Mouse (Mus musculus) midbrain, embryonic 12.5 days (tissue): ENCODE measurements around the gene Scfd2. TPM values are rescaled to one million over a fixed set of nuclear protein-coding genes. Genes with fewer than 3 reads are reported as not detected.

Experiments used
- ATAC-seq: fragments of 200-750 bp; cut with Nextera tagmentation; 2 replicates; pipeline ENCODE4 v1.8.0; 2017; ENCODE audit warnings: low read depth, moderate TSS enrichment, moderate library complexity; ENCODE audit not compliant: low FRiP score
- H3K27ac ChIP-seq: fragments of 300-500 bp; sonication (generic); replicated peaks from 2 replicates; pipeline ENCODE4 v1.5.1; 2016; ENCODE audit warnings: mild to moderate bottlenecking
- H3K27me3 ChIP-seq: fragments of 300-500 bp; sonication (generic); 2 replicates; pipeline ENCODE4 v1.6.1; 2016; ENCODE audit warnings: mild to moderate bottlenecking
- H3K36me3 ChIP-seq: fragments of 300-500 bp; sonication (generic); 2 replicates; pipeline ENCODE4 v1.6.1; 2016
- H3K4me1 ChIP-seq: fragments of 300-500 bp; sonication (generic); 2 replicates; pipeline ENCODE4 v1.6.1; 2016
- H3K4me2 ChIP-seq: fragments of 300-500 bp; sonication (generic); replicated peaks from 2 replicates; pipeline ENCODE4 v1.6.1; 2016; ENCODE audit warnings: mild to moderate bottlenecking, moderate library complexity
- H3K4me3 ChIP-seq: fragments of 300-500 bp; sonication (generic); 2 replicates; pipeline ENCODE4 v1.5.1; 2016; ENCODE audit warnings: mild to moderate bottlenecking
- H3K9ac ChIP-seq: fragments of 300-500 bp; sonication (generic); replicated peaks from 2 replicates; pipeline ENCODE4 v1.6.1; 2016; ENCODE audit warnings: mild to moderate bottlenecking, moderate library complexity
- H3K9me3 ChIP-seq: fragments of 300-500 bp; sonication (generic); 2 replicates; pipeline ENCODE4 v1.6.1; 2016; ENCODE audit warnings: mild to moderate bottlenecking
- WGBS: fragments of 180-500 bp; shearing (Covaris S2); methylation state at CpG from one replicate; pipeline ENCODE4 v1.1.7; 2016; 5-methylcytosine and 5-hydroxymethylcytosine counted together
- polyA plus RNA-seq: library from polyadenylated mRNA; unstranded; fragments of >200 nt; fragmentation: Nextera tagmentation; extraction: Ambion mirVana; gene quantifications from 2 replicates; pipeline ENCODE4 v1.2.1, GENCODE M21; 2016

Gene Scfd2
- polyA plus RNA-seq, 1 experiment from 2014 or later = 17.7 TPM

- H3K4me1 ChIP-seq = 0 out of 2 replicates have a peak, but pooled peaks cover 3% of the 10 kb centered on the region
- no peaks in the 10 kb centered on the region for H3K27me3 ChIP-seq
- H3K9ac ChIP-seq = no peak overlapping the region
- H3K4me2 ChIP-seq = no peak overlapping the region
- no peaks in the 10 kb centered on the region for H3K36me3 ChIP-seq
- H3K27ac ChIP-seq = no peak overlapping the region
- no peak overlapping the region for H3K4me3 ChIP-seq
- 49% methylated on average over 8 of the region's 8 CpGs for WGBS
- ATAC-seq = no peak
- no peaks in the 10 kb centered on the region for H3K9me3 ChIP-seq
These were observed 248.0 kb downstream of the Scfd2 start for GRCm38 (mm10) chr5:74283545-74283944.

GRCm38 (mm10) chr5:74281480-74281879, 250.1 kb downstream of the Scfd2 start:
- Histone ChIP-seq H3K27me3 (no peaks in the 10 kb centered on the region), H3K4me2 (no peak overlapping the region), H3K4me1 (peaks cover 3% of the 10 kb centered on the region; the same call in 1 of the 2 replicates), H3K9me3 (no peaks in the 10 kb centered on the region), H3K36me3 (no peaks in the 10 kb centered on the region), H3K9ac (no peak overlapping the region), H3K4me3 (no peak overlapping the region), H3K27ac (no peak overlapping the region)
- ATAC-seq = no peak
- WGBS = 92% methylated on average over 8 of the region's 8 CpGs

GRCm38 (mm10) chr5:74279673-74280072, 251.9 kb downstream of the Scfd2 start:
- no peaks in the 10 kb centered on the region for H3K27me3 ChIP-seq
- H3K4me1 ChIP-seq = peaks cover 3% of the 10 kb centered on the region; the same call in 1 of the 2 replicates
- no peak for ATAC-seq
- no peaks in the 10 kb centered on the region for H3K36me3 ChIP-seq
- 86% methylated on average over 7 of the region's 7 CpGs for WGBS
- H3K4me2 ChIP-seq = no peak overlapping the region
- no peak overlapping the region for H3K4me3 ChIP-seq
- H3K9me3 ChIP-seq = no peaks in the 10 kb centered on the region
- no peak overlapping the region for H3K9ac ChIP-seq
- H3K27ac ChIP-seq = no peak overlapping the region

GRCm38 (mm10) chr5:74278428-74278827, 253.1 kb downstream of the Scfd2 start:
- 79% methylated on average over 7 of the region's 7 CpGs for WGBS
- no peak for ATAC-seq
- H3K9ac ChIP-seq = no peak overlapping the region
- no peak overlapping the region for H3K27ac ChIP-seq
- no peak overlapping the region for H3K4me3 ChIP-seq
- no peaks in the 10 kb centered on the region for H3K27me3 ChIP-seq
- no peaks in the 10 kb centered on the region for H3K36me3 ChIP-seq
- no peaks in the 10 kb centered on the region for H3K9me3 ChIP-seq
- peaks cover 3% of the 10 kb centered on the region; the same call in 1 of the 2 replicates for H3K4me1 ChIP-seq
- H3K4me2 ChIP-seq = no peak overlapping the region

GRCm38 (mm10) chr5:74277712-74278111, 253.8 kb downstream of the Scfd2 start:
- Histone ChIP-seq H3K9me3 (no peaks in the 10 kb centered on the region), H3K4me1 (peaks cover 3% of the 10 kb centered on the region; the same call in 1 of the 2 replicates), H3K27me3 (no peaks in the 10 kb centered on the region), H3K4me3 (no peak overlapping the region), H3K4me2 (no peak overlapping the region), H3K36me3 (no peaks in the 10 kb centered on the region), H3K9ac (no peak overlapping the region), H3K27ac (no peak overlapping the region)
- peak; percentile 69 for ATAC-seq
- WGBS = 26% methylated on average over 3 of the region's 3 CpGs

- no peak for ATAC-seq
- H3K9ac ChIP-seq = no peak overlapping the region
- no peak overlapping the region for H3K27ac ChIP-seq
- peaks cover 3% of the 10 kb centered on the region; the same call in 1 of the 2 replicates for H3K4me1 ChIP-seq
- H3K36me3 ChIP-seq = no peaks in the 10 kb centered on the region
- 94% methylated on average over 5 of the region's 5 CpGs for WGBS
- no peak overlapping the region for H3K4me3 ChIP-seq
- no peaks in the 10 kb centered on the region for H3K9me3 ChIP-seq
- H3K27me3 ChIP-seq = no peaks in the 10 kb centered on the region
- no peak overlapping the region for H3K4me2 ChIP-seq
These were observed 254.3 kb downstream of the Scfd2 start for GRCm38 (mm10) chr5:74277216-74277615.

- Histone ChIP-seq H3K27me3 (no peaks in the 10 kb centered on the region), H3K4me1 (peaks cover 3% of the 10 kb centered on the region; the same call in 1 of the 2 replicates), H3K4me3 (no peak overlapping the region), H3K4me2 (no peak overlapping the region), H3K9ac (no peak overlapping the region), H3K36me3 (no peaks in the 10 kb centered on the region), H3K27ac (no peak overlapping the region), H3K9me3 (no peaks in the 10 kb centered on the region)
- ATAC-seq = no peak
- 89% methylated on average over 3 of the region's 3 CpGs for WGBS
These were observed 258.2 kb downstream of the Scfd2 start for GRCm38 (mm10) chr5:74273313-74273712.

GRCm38 (mm10) chr5:74267736-74268369, 263.7 kb downstream of the Scfd2 start:
- no peak overlapping the region for H3K9ac ChIP-seq
- ATAC-seq = no peak
- H3K9me3 ChIP-seq = no peaks in the 10 kb centered on the region
- peaks cover 15% of the 10 kb centered on the region for H3K4me1 ChIP-seq
- no peak overlapping the region for H3K4me3 ChIP-seq
- H3K4me2 ChIP-seq = no peak overlapping the region
- no peak overlapping the region for H3K27ac ChIP-seq
- H3K27me3 ChIP-seq = no peaks in the 10 kb centered on the region
- no peaks in the 10 kb centered on the region for H3K36me3 ChIP-seq
- WGBS = 73% methylated on average over 5 of the region's 5 CpGs

- Histone ChIP-seq H3K9me3 (no peaks in the 10 kb centered on the region), H3K27ac (no peak overlapping the region)
These were observed 264.4 kb downstream of the Scfd2 start for GRCm38 (mm10) chr5:74267196-74267595.

GRCm38 (mm10) chr5:74266476-74266819, 265.1 kb downstream of the Scfd2 start:
- H3K4me3 ChIP-seq = no peak overlapping the region
- no peak for ATAC-seq
- H3K27me3 ChIP-seq = no peaks in the 10 kb centered on the region
- H3K9me3 ChIP-seq = no peaks in the 10 kb centered on the region
- no peak overlapping the region for H3K27ac ChIP-seq
- no peaks in the 10 kb centered on the region for H3K36me3 ChIP-seq
- 70% methylated on average over 5 of the region's 5 CpGs for whole genome bisulfite sequencing
- peaks cover 15% of the 10 kb centered on the region for H3K4me1 ChIP-seq
- no peak overlapping the region for H3K4me2 ChIP-seq
- H3K9ac ChIP-seq = no peak overlapping the region

More at GRCm38 (mm10) chr5:74267196-74267595, 264.4 kb downstream of the Scfd2 start:
- H3K9ac ChIP-seq = no peak overlapping the region
- H3K4me2 ChIP-seq = no peak overlapping the region
- 86% methylated on average over 1 of the region's 1 CpGs for WGBS
- H3K27me3 ChIP-seq = no peaks in the 10 kb centered on the region
- H3K36me3 ChIP-seq = no peaks in the 10 kb centered on the region
- no peak for ATAC-seq
- peaks cover 15% of the 10 kb centered on the region for H3K4me1 ChIP-seq
- H3K4me3 ChIP-seq = no peak overlapping the region

- 52% methylated on average over 13 of the region's 13 CpGs for WGBS
- 0 out of 2 replicates have a peak overlapping the region, but pooled peaks have one; percentile 20 for H3K27ac ChIP-seq
- H3K27me3 ChIP-seq = no peaks in the 10 kb centered on the region
- no peak overlapping the region for H3K9ac ChIP-seq
- H3K4me3 ChIP-seq = no peak overlapping the region
- peaks cover 19% of the 10 kb centered on the region for H3K4me1 ChIP-seq
- no peak for ATAC-seq
- H3K4me2 ChIP-seq = no peak overlapping the region
- H3K36me3 ChIP-seq = no peaks in the 10 kb centered on the region
- H3K9me3 ChIP-seq = no peaks in the 10 kb centered on the region
These were observed 265.7 kb downstream of the Scfd2 start for GRCm38 (mm10) chr5:74265601-74266475.

- H3K27me3 ChIP-seq = no peaks in the 10 kb centered on the region
- H3K9ac ChIP-seq = no peak overlapping the region
- H3K9me3 ChIP-seq = no peaks in the 10 kb centered on the region
- ATAC-seq = no peak
- no peak overlapping the region for H3K4me2 ChIP-seq
- 64% methylated on average over 6 of the region's 6 CpGs for WGBS
- H3K4me3 ChIP-seq = no peak overlapping the region
- H3K36me3 ChIP-seq = no peaks in the 10 kb centered on the region
- no peak overlapping the region for H3K27ac ChIP-seq
- H3K4me1 ChIP-seq = peaks cover 25% of the 10 kb centered on the region
These were observed 266.4 kb downstream of the Scfd2 start for GRCm38 (mm10) chr5:74265151-74265550.
